ENCODE assay signal across 25 mouse cellular contexts in genomic region chr13:48838284-48838683, GRCm38 (mm10). TPM values are rescaled to one million over a fixed set of nuclear protein-coding genes. Genes with fewer than 3 reads are reported as not detected.
A peak's percentile ranks its signal among the peaks of the same experiment; 100 is the strongest.
DNase-seq lines count a peak whose midpoint lies in the region; ATAC-seq and TF ChIP-seq lines count a peak whose summit lies in the region.
"Had no signal": no experiment of that assay in that cellular context is flagged by ENCODE, and none has a peak within 500 bp of the region (broad histone marks: within the 10 kb centered on the region; RNA-seq: fewer than 3 reads in every experiment).

No protein-coding gene starts in this region.

- peaks cover 30% of the 10 kb centered on the region; the same call in 1 of the 2 replicates for H3K79me2 ChIP-seq in MEL (ENCODE audit: control insufficient read depth, insufficient read depth, low read length, poor library complexity)

- peak in 1 of 2 experiments; percentile 22; a peak in 1 of 4 replicates for TF ChIP-seq EP300 in MEL (IDR thresholded peaks at IDR 0.05; ENCODE audit: low read depth in 1 of 2, low read length in 2 of 2)
- no peak for TF ChIP-seq EP300 in stomach, postnatal 0 days (optimal IDR thresholded peaks at IDR 0.05)

- H3K9me3 ChIP-seq in MEL (replicated peaks; ENCODE audit: insufficient read depth, low read length) = no peaks in the 10 kb centered on the region
- no peaks in the 10 kb centered on the region for H3K9me3 ChIP-seq in forebrain, embryonic 16.5 days (ENCODE audit: control insufficient read depth, low read length)
- H3K9me3 ChIP-seq in stomach, postnatal 0 days (ENCODE audit: control insufficient read depth, low read length) = no peaks in the 10 kb centered on the region
- H3K9me3 ChIP-seq: embryonic facial prominence, embryonic 10.5 days; embryonic facial prominence, embryonic 12.5 days; forebrain, embryonic 13.5 days; forebrain, embryonic 15.5 days; G1E had no signal

- peak; percentile 52 for ATAC-seq in common myeloid progenitor, adult 5-6 weeks (replicated peaks; ENCODE audit: low read depth, poor library complexity, severe bottlenecking)
- ATAC-seq in megakaryocyte, adult 5-6 weeks (ENCODE audit: poor library complexity, severe bottlenecking) = peak; percentile 57
- no peak for ATAC-seq in forebrain, embryonic 16.5 days
- no peak for ATAC-seq in activated CD4-positive, CD25-positive, alpha-beta regulatory T cell, adult 4 months
- no peak for ATAC-seq in stomach, postnatal 0 days (ENCODE audit: low FRiP score, low TSS enrichment)
- ATAC-seq: CD4-positive, CD25-positive, alpha-beta regulatory T cell, adult 4 months; forebrain, embryonic 13.5 days; forebrain, embryonic 15.5 days; Patski had no signal

- H3K9ac ChIP-seq in MEL (ENCODE audit: control insufficient read depth, low read depth, low read length, poor library complexity, severe bottlenecking) = no peak overlapping the region
- H3K9ac ChIP-seq in forebrain, embryonic 16.5 days (replicated peaks; ENCODE audit: low read depth, low read length) = no peak overlapping the region
- H3K9ac ChIP-seq in stomach, postnatal 0 days (ENCODE audit: low read length) = no peak overlapping the region
- H3K9ac ChIP-seq: embryonic facial prominence, embryonic 12.5 days; forebrain, embryonic 13.5 days; forebrain, embryonic 15.5 days had no signal

- H3K27ac ChIP-seq in MEL (ENCODE audit: control insufficient read depth, low read depth, low read length) = no peak overlapping the region
- no peak overlapping the region for H3K27ac ChIP-seq in forebrain, embryonic 16.5 days (ENCODE audit: low read length)
- no peak overlapping the region for H3K27ac ChIP-seq in stomach, postnatal 0 days (replicated peaks)
- H3K27ac ChIP-seq: embryonic facial prominence, embryonic 10.5 days; embryonic facial prominence, embryonic 12.5 days; forebrain, embryonic 13.5 days; forebrain, embryonic 15.5 days had no signal

- DNase-seq in 416B (ENCODE audit: low read depth) = peak; percentile 85
- peak; percentile 49 for DNase-seq in MEL (ENCODE audit: low read depth, low spot score)
- no peak for DNase-seq in kidney, adult 9 months
- no peak for DNase-seq in stomach, postnatal 0 days (ENCODE audit: low spot score)
- DNase-seq: adrenal gland, adult 2 months; adrenal gland, postnatal 10 days; adrenal gland, postnatal 25 days; cerebellum, adult 11 months; cerebellum, adult 18-20 months; cerebellum, adult 8-10 months; cerebellum, adult 9-11 months; cerebellum, postnatal 14 days; cerebellum, postnatal 36 days had no signal

- H3K4me2 ChIP-seq in forebrain, embryonic 16.5 days (ENCODE audit: low read length) = no peak overlapping the region
- no peak overlapping the region for H3K4me2 ChIP-seq in stomach, postnatal 0 days (replicated peaks; ENCODE audit: low read depth)
- H3K4me2 ChIP-seq: embryonic facial prominence, embryonic 12.5 days; forebrain, embryonic 13.5 days; forebrain, embryonic 15.5 days had no signal

- WGBS in forebrain, embryonic 16.5 days = 90% methylated on average over 2 of the region's 2 CpGs
- WGBS in stomach, postnatal 0 days = 76% methylated on average over 2 of the region's 2 CpGs

- no peak overlapping the region for H3K4me3 ChIP-seq in MEL (ENCODE audit: control insufficient read depth in 1 of 2, insufficient read depth in 1 of 2, low read depth in 2 of 2, low read length in 2 of 2)
- no peak overlapping the region for H3K4me3 ChIP-seq in forebrain, embryonic 16.5 days (replicated peaks; ENCODE audit: low read length)
- no peak overlapping the region for H3K4me3 ChIP-seq in stomach, postnatal 0 days (ENCODE audit: low read depth, low read length)
- H3K4me3 ChIP-seq: embryonic facial prominence, embryonic 10.5 days; embryonic facial prominence, embryonic 12.5 days; forebrain, embryonic 13.5 days; forebrain, embryonic 15.5 days had no signal

- TF ChIP-seq CTCF in MEL (IDR thresholded peaks at IDR 0.05 in 2 of 3, conservative IDR thresholded peaks at IDR 0.05 in 1 of 3; ENCODE audit: control insufficient read depth in 1 of 3, insufficient read depth in 1 of 3, low read depth in 2 of 3, low read length in 3 of 3, poor library complexity in 1 of 3, severe bottlenecking in 1 of 3) = no peak
- TF ChIP-seq CTCF in stomach, postnatal 0 days (IDR thresholded peaks at IDR 0.05; ENCODE audit: low read depth) = no peak

- H3K36me3 ChIP-seq in MEL (ENCODE audit: control insufficient read depth in 1 of 2, insufficient read depth in 2 of 2, low read length in 2 of 2) = peaks cover 0 to 13% of the 10 kb centered on the region in 2 experiments; a peak in 3 of 4 replicates
- H3K36me3 ChIP-seq in forebrain, embryonic 16.5 days (ENCODE audit: control insufficient read depth, insufficient read depth) = no peaks in the 10 kb centered on the region
- H3K36me3 ChIP-seq in stomach, postnatal 0 days (ENCODE audit: control insufficient read depth, insufficient read depth, low read length) = 0 out of 2 replicates have a peak, but pooled peaks cover 3% of the 10 kb centered on the region
- H3K36me3 ChIP-seq: forebrain, embryonic 15.5 days had no signal

- no peaks in the 10 kb centered on the region for H3K27me3 ChIP-seq in MEL (ENCODE audit: control insufficient read depth in 1 of 2, insufficient read depth in 2 of 2, low read length in 2 of 2)
- H3K27me3 ChIP-seq in forebrain, embryonic 16.5 days (replicated peaks; ENCODE audit: control insufficient read depth, insufficient read depth, low read length) = no peaks in the 10 kb centered on the region
- H3K27me3 ChIP-seq in stomach, postnatal 0 days (ENCODE audit: control insufficient read depth, insufficient read depth, low read length) = no peaks in the 10 kb centered on the region
- H3K27me3 ChIP-seq: CH12.LX; embryonic facial prominence, embryonic 12.5 days; forebrain, embryonic 13.5 days; forebrain, embryonic 15.5 days; Patski had no signal

- no peak for TF ChIP-seq RAD21 in MEL (IDR thresholded peaks at IDR 0.05; ENCODE audit: low read depth, low read length)

- H3K4me1 ChIP-seq in MEL (ENCODE audit: control insufficient read depth in 1 of 2, insufficient read depth in 2 of 2, low read length in 2 of 2) = peaks cover 2 to 7% of the 10 kb centered on the region in 2 experiments
- 0 out of 2 replicates have a peak, but pooled peaks cover 2% of the 10 kb centered on the region for H3K4me1 ChIP-seq in forebrain, embryonic 16.5 days (replicated peaks; ENCODE audit: control insufficient read depth, insufficient read depth, low read length)
- no peaks in the 10 kb centered on the region for H3K4me1 ChIP-seq in stomach, postnatal 0 days (replicated peaks; ENCODE audit: control insufficient read depth, insufficient read depth)
- H3K4me1 ChIP-seq: embryonic facial prominence, embryonic 12.5 days; forebrain, embryonic 13.5 days; forebrain, embryonic 15.5 days had no signal

- no peak for TF ChIP-seq POLR2A in MEL (IDR thresholded peaks at IDR 0.05; ENCODE audit: control insufficient read depth in 1 of 2, insufficient read depth in 1 of 2, low read depth in 1 of 2, low read length in 2 of 2, poor library complexity in 1 of 2)

TF ChIP-seq in MEL, 35 proteins besides CTCF, POLR2A, EP300 and RAD21 (continues in another document):
- TF ChIP-seq NELFE (IDR thresholded peaks at IDR 0.05; ENCODE audit: low read depth, low read length) (no peak), RCOR1 (IDR thresholded peaks at IDR 0.05; ENCODE audit: low read depth, low read length) (no peak), CHD1 (IDR thresholded peaks at IDR 0.05; ENCODE audit: low read depth, low read length) (no peak), CHD2 (IDR thresholded peaks at IDR 0.05; ENCODE audit: low read length) (no peak), TAL1 (IDR thresholded peaks at IDR 0.05; ENCODE audit: low read length) (peak; percentile 19; the same call in 1 of the 2 replicates), UBTF (IDR thresholded peaks at IDR 0.05; ENCODE audit: borderline replicate concordance, insufficient read depth, low read depth, low read length) (no peak), POLR2AphosphoS2 (IDR thresholded peaks at IDR 0.05; ENCODE audit: low read length) (no peak), POLR2AphosphoS5 (IDR thresholded peaks at IDR 0.05; ENCODE audit: borderline replicate concordance, low read depth, low read length) (no peak), BHLHE40 (IDR thresholded peaks at IDR 0.05; ENCODE audit: borderline replicate concordance, low read depth, low read length) (peak; percentile 9; the same call in 1 of the 2 replicates), MYC (IDR thresholded peaks at IDR 0.05; ENCODE audit: low read depth, low read length) (no peak), HCFC1 (IDR thresholded peaks at IDR 0.05; ENCODE audit: low read depth, low read length) (no peak), GABPA (IDR thresholded peaks at IDR 0.05; ENCODE audit: low read depth, low read length) (no peak), E2F4 (IDR thresholded peaks at IDR 0.05; ENCODE audit: borderline replicate concordance, low read depth, low read length) (no peak), MYB (IDR thresholded peaks at IDR 0.05; ENCODE audit: low read depth, low read length) (no peak), GATA1 (IDR thresholded peaks at IDR 0.05; ENCODE audit: low read depth, low read length) (peak; percentile 7; the same call in 1 of the 2 replicates), SIN3A (IDR thresholded peaks at IDR 0.05; ENCODE audit: low read length) (no peak), MAFK (IDR thresholded peaks at IDR 0.05; ENCODE audit: borderline replicate concordance, low read depth, low read length) (no peak), SMC3 (IDR thresholded peaks at IDR 0.05; ENCODE audit: low read depth, low read length) (no peak), ZKSCAN1 (IDR thresholded peaks at IDR 0.05; ENCODE audit: low read depth, low read length) (no peak), MEF2A (IDR thresholded peaks at IDR 0.05; ENCODE audit: extremely low read depth, insufficient replicate concordance, low read depth, low read length, poor library complexity, severe bottlenecking) (no peak), NRF1 (IDR thresholded peaks at IDR 0.05; ENCODE audit: insufficient read depth, low read depth, low read length, poor library complexity, severe bottlenecking) (no peak), JUND (IDR thresholded peaks at IDR 0.05; ENCODE audit: low read depth, low read length) (no peak), MAX (IDR thresholded peaks at IDR 0.05; ENCODE audit: low read length) (0 out of 2 replicates have a peak, but pooled peaks have one; percentile 13)

RNA-seq across cellular contexts. Expression of gene Phf2, which starts 32.6 kb away (rescaled TPM):
- 9.9 and 10.2 TPM in 2 replicates for total RNA-seq in MEL (2012; rRNA removed)
- 10 to 100 TPM; 29.6 to 52.7 TPM for polyA plus RNA-seq in MEL (2012; ENCODE audit: insufficient read depth in 1 of 2, insufficient read length in 2 of 2, low read depth in 1 of 2, low replicate concordance in 2 of 2, missing spikeins in 1 of 2)
- total RNA-seq in common myeloid progenitor, adult 5-6 weeks (2017) = 9.0 and 14.3 TPM in 2 replicates
- 24.8 and 26.8 TPM in 2 replicates for total RNA-seq in megakaryocyte, adult 5-6 weeks (2015)
- 9.9 and 15.3 TPM in 2 replicates for total RNA-seq in megakaryocyte, adult 5-6 weeks (2017)
- polyA plus RNA-seq in forebrain, embryonic 16.5 days (2015; fragmentation: Nextera tagmentation; extraction: Ambion mirVana) = 10.2 and 11.5 TPM in 2 replicates
- 1 to 10 TPM; 3.1 to 3.3 TPM for polyA plus RNA-seq in activated CD4-positive, CD25-positive, alpha-beta regulatory T cell, adult 4 months (2017; shearing (Covaris generic))
- 2.7 and 2.9 TPM in 2 replicates for polyA plus RNA-seq in stomach, postnatal 0 days (2015; fragmentation: Nextera tagmentation; extraction: Ambion mirVana)

Comparison
In these comparisons a context has a peak if more than half of its experiments do, and no peak if none do; other contexts are left out.
1. DNase-seq: peak in 416B (single experiment) and MEL (single experiment); none in kidney, adult 9 months (single experiment) and stomach, postnatal 0 days (single experiment).
2. ATAC-seq: peak in common myeloid progenitor, adult 5-6 weeks (single experiment) and megakaryocyte, adult 5-6 weeks (single experiment); none in forebrain, embryonic 16.5 days (single experiment), activated CD4-positive, CD25-positive, alpha-beta regulatory T cell, adult 4 months (single experiment) and stomach, postnatal 0 days (single experiment).